Mouse (Mus musculus): ENCODE measurements around the gene Glipr2. TPM values are rescaled to one million over a fixed set of nuclear protein-coding genes. Genes with fewer than 3 reads are reported as not detected.

Gene Glipr2
- 86.6 TPM for total RNA-seq (2023)

GRCm38 (mm10) chr4:43957292-43957845 is at the start of gene Glipr2:
Gene Glipr2 (plus strand): TSS chr4:43957401.

GRCm38 (mm10) chr4:43983181-43983580 is 26.0 kb downstream of the Glipr2 start, which contains the start of gene Ccin:
Gene Ccin (plus strand): TSS chr4:43983483.

DNA sequence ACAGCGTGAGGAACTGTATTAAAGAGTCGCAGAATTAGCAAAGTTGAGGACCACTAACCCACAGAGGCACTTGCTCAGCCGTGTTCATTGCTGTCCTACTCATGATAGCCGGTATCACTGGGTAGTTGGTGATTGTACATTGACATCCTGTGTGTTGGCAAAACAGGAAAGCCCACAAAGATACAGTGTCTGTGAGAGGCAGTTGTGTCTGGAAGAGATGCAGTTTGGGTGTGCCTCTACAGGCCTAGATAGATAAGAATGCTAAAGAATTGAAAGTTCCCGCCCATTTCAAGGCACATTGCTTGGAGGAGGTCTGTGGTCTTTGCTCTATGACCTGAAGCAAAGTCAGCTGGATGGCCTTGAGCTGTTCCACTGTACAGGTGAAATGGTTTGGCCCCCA is 46.9 kb downstream of the Glipr2 start, which contains the start of gene Clta:
Clta (plus strand) TSS at position 327 of the 400 bp plus-strand sequence.

Other genes starting within 250 kb of the Glipr2 start
- not detected for gene Olfr71, start 247.1 kb upstream of the Glipr2 start, total RNA-seq (2023)
- not detected for gene Hrct1, start 230.2 kb upstream of the Glipr2 start, total RNA-seq (2023)
- not detected for gene Spaar, start 227.4 kb upstream of the Glipr2 start, total RNA-seq (2023)
- not detected for gene Olfr159, start 186.4 kb upstream of the Glipr2 start, total RNA-seq (2023)
- gene Olfr156, start 133.5 kb upstream of the Glipr2 start, total RNA-seq (2023) = not detected
- not detected for gene Olfr157, start 117.2 kb upstream of the Glipr2 start, total RNA-seq (2023)
- not detected for gene Olfr155, start 105.8 kb upstream of the Glipr2 start, total RNA-seq (2023)
- 5.8 TPM for gene Reck, start 81.9 kb upstream of the Glipr2 start, total RNA-seq (2023)
- 4.3 TPM for gene Ccin, start 26.1 kb downstream of the Glipr2 start, total RNA-seq (2023)
- 161 TPM for gene Clta, start 47.1 kb downstream of the Glipr2 start, total RNA-seq (2023)
- 42.6 TPM for gene Gne, start 126.8 kb downstream of the Glipr2 start, total RNA-seq (2023)

Data from CD8-positive naive resting alpha-beta T cell, adult 57 days (primary cell).